Mouse (Mus musculus): ENCODE measurements around the gene Abl2. TPM values are rescaled to one million over a fixed set of nuclear protein-coding genes. Genes with fewer than 3 reads are reported as not detected.
"Not testable (repeated sequence)": the region's sequence is repeated elsewhere in the genome, so short reads cannot be mapped to it uniquely, and the experiment has no call there.

The Abl2 gene
- polyA plus RNA-seq, 1 experiment from 2014 or later: 3.9 TPM

- Histone ChIP-seq H3K4me3 (no peak overlapping the region), H3K4me1 (peaks cover 11% of the 10 kb centered on the region), H3K9ac (no peak overlapping the region), H3K36me3 (no peaks in the 10 kb centered on the region), H3K27me3 (no peaks in the 10 kb centered on the region), H3K9me3 (no peaks in the 10 kb centered on the region), H3K27ac (peak overlapping the region; percentile 24; the same call in 1 of the 2 replicates), H3K4me2 (no peak overlapping the region)
- 66% methylated on average over 13 of the region's 13 CpGs for WGBS
- ATAC-seq (ENCODE audit: insufficient number of reproducible peaks, low FRiP score, low TSS enrichment, low read depth): peak; percentile 45; the same call in 1 of the 2 replicates
Observed at GRCm38 (mm10) chr1:156659906-156660659, 101.5 kb downstream of the Abl2 start.

GRCm38 (mm10) chr1:156660660-156661236 lies 102.2 kb downstream of the Abl2 start:
- Histone ChIP-seq H3K4me2 (0 out of 2 replicates have a peak overlapping the region, but pooled peaks have one; percentile 10), H3K27ac (peak overlapping the region; percentile 67)
- ATAC-seq (ENCODE audit: insufficient number of reproducible peaks, low FRiP score, low TSS enrichment, low read depth); H3K36me3 ChIP-seq; H3K9ac ChIP-seq; H3K27me3 ChIP-seq; H3K9me3 ChIP-seq; H3K4me3 ChIP-seq; H3K4me1 ChIP-seq: not testable (repeated sequence)
- 60% methylated on average over 21 of the region's 21 CpGs for WGBS

- no peak for ATAC-seq (ENCODE audit: insufficient number of reproducible peaks, low FRiP score, low TSS enrichment, low read depth)
- Histone ChIP-seq H3K36me3 (no peaks in the 10 kb centered on the region), H3K27me3 (no peaks in the 10 kb centered on the region), H3K4me3 (no peak overlapping the region), H3K9me3 (no peaks in the 10 kb centered on the region), H3K4me2 (no peak overlapping the region), H3K9ac (no peak overlapping the region), H3K4me1 (peaks cover 11% of the 10 kb centered on the region; the same call in 1 of the 2 replicates), H3K27ac (no peak overlapping the region)
- 88% methylated on average over 8 of the region's 8 CpGs for WGBS
Observed at GRCm38 (mm10) chr1:156665777-156666176, 107.2 kb downstream of the Abl2 start.

DNA sequence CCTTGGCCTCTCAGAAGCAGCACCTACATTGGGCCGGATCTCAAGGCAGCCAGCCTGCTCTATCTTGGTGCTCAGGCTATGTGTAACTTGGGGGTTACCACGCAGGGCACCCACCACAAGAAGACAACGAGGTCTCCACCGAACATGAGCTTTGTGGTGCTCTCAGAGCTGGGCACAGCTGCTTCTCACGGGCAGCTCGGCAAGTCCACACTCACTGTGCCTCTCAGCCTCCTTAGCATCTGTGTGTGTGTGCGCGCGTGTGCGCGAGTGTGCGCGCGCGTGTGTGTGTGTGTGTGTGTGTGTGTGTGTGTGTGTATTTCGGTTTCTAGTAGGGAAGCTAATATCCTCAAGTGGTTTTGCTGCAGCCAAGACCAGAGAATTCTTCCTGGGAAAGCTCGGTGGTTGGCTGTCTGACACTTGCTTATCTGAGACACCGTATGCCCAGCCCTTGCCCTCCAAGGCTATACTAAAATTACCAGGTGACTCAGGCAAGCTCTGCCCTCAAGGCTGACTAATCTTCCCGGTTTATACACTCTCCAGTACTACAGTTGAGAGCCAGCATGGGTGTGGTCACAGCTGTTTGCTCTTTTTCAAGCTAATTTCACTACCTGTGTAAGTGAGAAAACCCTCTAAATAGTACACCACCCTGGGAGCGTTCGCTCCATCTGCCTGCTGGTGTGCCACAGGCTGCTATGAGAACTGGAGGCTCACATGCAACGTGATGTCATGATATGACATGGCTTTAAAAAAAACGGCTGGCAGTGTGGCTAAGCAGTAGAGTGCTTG lies 108.7 kb downstream of the Abl2 start:
- H3K36me3 ChIP-seq: no peaks in the 10 kb centered on the region
- H3K27me3 ChIP-seq: no peaks in the 10 kb centered on the region
- H3K9ac ChIP-seq: no peak overlapping the region
- peaks cover 11% of the 10 kb centered on the region; the same call in 1 of the 2 replicates for H3K4me1 ChIP-seq
- no peak for ATAC-seq (ENCODE audit: insufficient number of reproducible peaks, low FRiP score, low TSS enrichment, low read depth)
- 80% methylated on average over 23 of the region's 23 CpGs for WGBS
- H3K9me3 ChIP-seq: no peaks in the 10 kb centered on the region
- no peak overlapping the region for H3K4me2 ChIP-seq
- no peak overlapping the region for H3K27ac ChIP-seq
- no peak overlapping the region for H3K4me3 ChIP-seq

GRCm38 (mm10) chr1:156668602-156669001 lies 110.0 kb downstream of the Abl2 start:
- no peak overlapping the region for H3K27ac ChIP-seq
- H3K4me3 ChIP-seq: no peak overlapping the region
- H3K36me3 ChIP-seq: no peaks in the 10 kb centered on the region
- WGBS: 33% methylated on average over 5 of the region's 5 CpGs
- no peaks in the 10 kb centered on the region for H3K9me3 ChIP-seq
- ATAC-seq (ENCODE audit: insufficient number of reproducible peaks, low FRiP score, low TSS enrichment, low read depth): no peak
- H3K4me2 ChIP-seq: no peak overlapping the region
- no peak overlapping the region for H3K9ac ChIP-seq
- H3K4me1 ChIP-seq: peaks cover 17% of the 10 kb centered on the region; the same call in 1 of the 2 replicates
- no peaks in the 10 kb centered on the region for H3K27me3 ChIP-seq

DNA sequence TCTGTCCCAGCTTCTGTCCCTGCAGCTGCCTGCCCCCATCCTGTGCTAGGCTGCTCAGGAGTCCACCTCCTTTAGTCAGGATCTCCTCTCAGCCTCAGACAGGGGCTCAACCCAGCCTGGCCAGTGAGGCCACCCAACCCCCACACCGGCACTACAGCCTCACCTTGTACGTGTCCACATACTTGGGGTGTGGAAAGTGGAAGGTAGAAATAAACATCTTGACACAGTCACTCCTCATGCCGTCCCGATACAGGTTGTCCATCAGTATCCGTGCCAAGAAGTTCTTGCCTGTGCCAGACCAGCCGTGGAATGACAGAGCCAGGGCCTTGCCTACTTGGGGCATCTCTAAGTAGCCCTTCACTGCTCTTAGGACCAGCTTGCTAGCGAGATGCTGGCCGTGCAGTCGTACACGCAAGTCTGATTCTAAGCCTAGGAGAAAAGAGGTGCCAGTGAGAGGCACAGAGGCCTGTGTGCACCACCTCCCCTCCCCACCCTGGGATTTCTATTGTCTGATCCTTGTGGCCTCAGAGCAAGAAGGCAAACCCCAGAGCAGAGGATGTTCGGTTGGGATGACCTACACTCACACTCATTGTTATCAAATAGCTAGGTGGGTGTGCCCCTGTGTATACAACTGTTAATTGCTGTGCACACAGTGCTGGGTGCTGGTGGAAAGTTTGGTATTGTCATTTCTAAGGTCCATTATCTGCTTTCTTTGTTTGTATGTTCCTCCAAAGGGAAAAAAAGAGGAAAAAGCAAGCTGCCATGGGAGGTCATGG lies 110.8 kb downstream of the Abl2 start:
- no peak overlapping the region for H3K27ac ChIP-seq
- H3K27me3 ChIP-seq: no peaks in the 10 kb centered on the region
- H3K9me3 ChIP-seq: no peaks in the 10 kb centered on the region
- H3K36me3 ChIP-seq: no peaks in the 10 kb centered on the region
- H3K9ac ChIP-seq: no peak overlapping the region
- H3K4me2 ChIP-seq: no peak overlapping the region
- peaks cover 21% of the 10 kb centered on the region for H3K4me1 ChIP-seq
- 47% methylated on average over 11 of the region's 11 CpGs for WGBS
- no peak overlapping the region for H3K4me3 ChIP-seq
- no peak for ATAC-seq (ENCODE audit: insufficient number of reproducible peaks, low FRiP score, low TSS enrichment, low read depth)

DNA sequence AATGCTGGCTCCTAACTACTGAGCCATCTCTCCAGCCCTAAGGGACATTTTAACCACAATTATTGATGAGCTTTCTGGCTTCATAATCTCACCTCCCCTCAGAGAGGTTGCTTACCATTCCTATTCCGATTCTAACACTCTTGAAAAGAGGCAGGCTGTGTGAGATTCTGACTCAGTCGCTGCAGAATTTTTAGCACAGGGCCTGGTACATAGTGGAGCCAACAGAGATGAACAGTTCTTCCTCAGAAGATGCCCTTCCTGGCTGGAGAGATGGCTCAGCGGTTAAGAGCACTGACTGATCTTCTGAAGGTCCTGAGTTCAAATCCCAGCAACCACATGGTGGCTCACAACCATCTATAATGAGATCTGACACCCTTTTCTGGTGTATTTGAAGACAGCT lies 113.3 kb downstream of the Abl2 start:
- WGBS: 92% methylated on average over 3 of the region's 3 CpGs
- no peaks in the 10 kb centered on the region for H3K27me3 ChIP-seq

GRCm38 (mm10) chr1:156672720-156673475 lies 114.3 kb downstream of the Abl2 start:
- no peaks in the 10 kb centered on the region for H3K27me3 ChIP-seq
- peak overlapping the region; percentile 98 for H3K4me2 ChIP-seq
- H3K4me3 ChIP-seq: peak overlapping the region; percentile 64
- H3K36me3 ChIP-seq: no peaks in the 10 kb centered on the region
- H3K4me1 ChIP-seq: peaks cover 20% of the 10 kb centered on the region
- 23% methylated on average over 14 of the region's 14 CpGs for WGBS
- no peaks in the 10 kb centered on the region for H3K9me3 ChIP-seq
- no peak overlapping the region for H3K27ac ChIP-seq
- ATAC-seq (ENCODE audit: insufficient number of reproducible peaks, low FRiP score, low TSS enrichment, low read depth): no peak
- 0 out of 2 replicates have a peak overlapping the region, but pooled peaks have one; percentile 57 for H3K9ac ChIP-seq

More for the DNA sequence above, 113.3 kb downstream of the Abl2 start:
- H3K4me1 ChIP-seq: peaks cover 22% of the 10 kb centered on the region
- H3K27ac ChIP-seq: no peak overlapping the region
- H3K4me2 ChIP-seq: no peak overlapping the region
- ATAC-seq (ENCODE audit: insufficient number of reproducible peaks, low FRiP score, low TSS enrichment, low read depth): no peak
- no peak overlapping the region for H3K9ac ChIP-seq
- no peaks in the 10 kb centered on the region for H3K36me3 ChIP-seq
- no peaks in the 10 kb centered on the region for H3K9me3 ChIP-seq
- no peak overlapping the region for H3K4me3 ChIP-seq

GRCm38 (mm10) chr1:156673476-156674194 lies 115.0 kb downstream of the Abl2 start:
- Histone ChIP-seq H3K4me3 (peak overlapping the region; percentile 64), H3K36me3 (no peaks in the 10 kb centered on the region), H3K4me2 (peak overlapping the region; percentile 98), H3K9ac (peak overlapping the region; percentile 57), H3K27me3 (no peaks in the 10 kb centered on the region), H3K9me3 (no peaks in the 10 kb centered on the region), H3K4me1 (peaks cover 17% of the 10 kb centered on the region), H3K27ac (no peak overlapping the region)
- peak; percentile 31; the same call in 1 of the 2 replicates for ATAC-seq (ENCODE audit: insufficient number of reproducible peaks, low FRiP score, low TSS enrichment, low read depth)
- 2% methylated on average over 29 of the region's 29 CpGs for WGBS

DNA sequence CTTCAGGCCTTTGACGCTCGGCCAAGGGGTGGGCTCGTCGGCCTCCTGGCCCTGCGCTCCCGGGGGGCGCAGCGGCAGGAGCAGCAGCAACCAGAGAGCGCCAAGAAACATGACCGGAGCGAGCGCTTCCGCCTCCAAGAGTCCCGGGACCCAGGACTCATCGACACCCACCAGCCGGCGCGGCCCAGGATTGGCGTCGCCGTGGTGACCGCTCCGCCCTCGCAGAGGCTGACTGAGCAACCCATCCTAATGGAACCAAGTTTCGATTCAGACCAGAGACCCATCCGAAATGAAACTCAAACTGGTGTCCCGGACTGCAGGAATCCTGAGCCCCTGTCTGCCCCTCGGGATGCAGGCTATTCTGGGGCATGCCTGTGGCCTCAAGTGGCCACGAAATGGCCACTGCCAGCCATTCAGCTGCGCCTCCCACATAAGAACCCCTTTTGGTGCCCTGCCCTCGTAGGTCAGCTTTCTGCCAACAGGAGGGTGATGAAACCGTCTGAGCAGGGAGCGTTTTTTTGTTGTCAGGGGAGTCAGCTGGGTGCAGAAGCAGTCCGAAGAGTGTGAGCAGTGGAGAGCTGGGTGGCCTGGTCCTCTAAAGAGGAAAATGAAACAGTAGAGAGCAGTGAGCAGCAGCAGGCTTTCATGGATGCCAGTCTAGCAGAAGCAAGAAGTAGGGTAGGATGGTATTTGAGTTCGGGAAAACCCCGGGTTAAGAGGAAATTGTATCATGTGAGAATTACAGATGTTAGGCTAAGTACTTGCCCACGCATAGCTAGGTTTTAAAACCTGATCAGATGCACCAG lies 115.8 kb downstream of the Abl2 start, which contains the start of gene Tor3a:
Gene Tor3a, minus strand, starts transcription at position 162 of the 806 bp plus-strand sequence.
- WGBS: 6% methylated on average over 37 of the region's 37 CpGs
- Histone ChIP-seq H3K36me3 (peaks cover 4% of the 10 kb centered on the region; the same call in 1 of the 2 replicates), H3K9me3 (no peaks in the 10 kb centered on the region), H3K9ac (peak within 1 kb of the TSS; percentile 57), H3K27ac (no peak within 1 kb of the TSS), H3K4me3 (peak within 1 kb of the TSS; percentile 64), H3K4me1 (peaks cover 16% of the 10 kb centered on the region), H3K4me2 (peak within 1 kb of the TSS; percentile 98), H3K27me3 (no peaks in the 10 kb centered on the region)
- peak; percentile 77 for ATAC-seq (ENCODE audit: insufficient number of reproducible peaks, low FRiP score, low TSS enrichment, low read depth)

Data from limb, embryonic 15.5 days (tissue).